Mouse (Mus musculus): Measurements from ENCODE around the gene Pwwp2b. TPM values are rescaled to one million over a fixed set of nuclear protein-coding genes. Genes with fewer than 3 reads are reported as not detected.

The Pwwp2b gene
- polyA plus RNA-seq, 1 experiment from 2014 or later: 10.1 TPM

- H3K9ac ChIP-seq: no peak overlapping the region
- no peaks in the 10 kb centered on the region for H3K27me3 ChIP-seq
- no peak overlapping the region for H3K27ac ChIP-seq
- no peaks in the 10 kb centered on the region for H3K9me3 ChIP-seq
- no peak for ATAC-seq (ENCODE audit: insufficient number of reproducible peaks, insufficient read depth, low FRiP score, low TSS enrichment)
- H3K4me1 ChIP-seq: peaks cover 22% of the 10 kb centered on the region; the same call in 1 of the 2 replicates
- 79% methylated on average over 1 of the region's 1 CpGs for WGBS
- no peak overlapping the region for H3K4me3 ChIP-seq
- H3K36me3 ChIP-seq: no peaks in the 10 kb centered on the region
- no peak overlapping the region for H3K4me2 ChIP-seq (replicated peaks)
Observed at GRCm38 (mm10) chr7:139215516-139215915, 32.8 kb upstream of the Pwwp2b start.

DNA sequence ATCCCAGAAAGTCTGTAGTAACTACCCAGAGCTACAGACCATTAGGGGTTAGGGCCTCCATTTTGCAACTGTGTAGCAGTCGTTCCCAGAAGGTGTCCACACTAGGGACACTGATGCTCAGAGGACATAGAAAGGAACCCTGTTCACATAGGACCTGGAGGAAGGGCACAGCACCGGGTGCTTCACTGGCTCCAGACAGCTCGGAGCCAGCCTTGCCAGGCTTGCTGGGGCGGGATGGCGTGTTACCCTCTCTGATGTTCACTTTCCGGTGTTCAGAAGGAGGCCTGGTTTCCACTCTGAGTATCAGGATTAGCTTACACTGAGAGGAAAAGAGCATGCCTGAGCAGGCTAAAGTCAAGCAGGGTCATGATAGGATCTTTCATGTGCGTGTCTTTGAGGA, 32.3 kb upstream of the Pwwp2b start:
- H3K36me3 ChIP-seq: no peaks in the 10 kb centered on the region
- WGBS: 79% methylated on average over 7 of the region's 7 CpGs
- H3K4me1 ChIP-seq: peaks cover 22% of the 10 kb centered on the region; the same call in 1 of the 2 replicates
- H3K4me3 ChIP-seq: no peak overlapping the region
- H3K27me3 ChIP-seq: no peaks in the 10 kb centered on the region
- no peak overlapping the region for H3K4me2 ChIP-seq (replicated peaks)
- H3K27ac ChIP-seq: no peak overlapping the region
- H3K9me3 ChIP-seq: no peaks in the 10 kb centered on the region
- no peak for ATAC-seq (ENCODE audit: insufficient number of reproducible peaks, insufficient read depth, low FRiP score, low TSS enrichment)
- H3K9ac ChIP-seq: no peak overlapping the region

GRCm38 (mm10) chr7:139216464-139216863, 31.8 kb upstream of the Pwwp2b start:
- no peak for ATAC-seq (ENCODE audit: insufficient number of reproducible peaks, insufficient read depth, low FRiP score, low TSS enrichment)
- Histone ChIP-seq H3K27ac (no peak overlapping the region), H3K4me3 (no peak overlapping the region), H3K4me2 (replicated peaks) (no peak overlapping the region), H3K9ac (no peak overlapping the region), H3K36me3 (no peaks in the 10 kb centered on the region), H3K27me3 (no peaks in the 10 kb centered on the region), H3K4me1 (peaks cover 22% of the 10 kb centered on the region; the same call in 1 of the 2 replicates), H3K9me3 (no peaks in the 10 kb centered on the region)
- WGBS: 88% methylated on average over 9 of the region's 9 CpGs

DNA sequence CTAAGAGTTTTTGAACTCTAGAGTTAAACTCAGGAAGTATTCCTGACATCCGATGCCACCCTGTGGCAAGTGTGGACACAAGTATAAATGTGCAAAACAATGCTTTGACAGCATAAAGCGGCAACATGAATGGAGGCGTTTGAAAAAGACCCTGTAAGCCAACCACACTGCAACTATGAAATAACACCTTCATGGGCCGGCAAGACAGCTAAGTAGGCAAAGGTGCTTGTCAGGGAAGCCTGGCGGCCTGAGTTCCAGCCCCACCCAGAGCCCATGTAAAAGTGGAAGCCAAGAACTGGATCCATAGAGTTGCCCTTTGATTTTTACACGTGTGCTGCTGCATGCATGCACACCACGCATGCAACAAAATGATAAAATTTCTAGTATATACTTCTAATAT, 31.2 kb upstream of the Pwwp2b start:
- H3K27ac ChIP-seq: no peak overlapping the region
- no peaks in the 10 kb centered on the region for H3K9me3 ChIP-seq
- no peak overlapping the region for H3K9ac ChIP-seq
- no peak for ATAC-seq (ENCODE audit: insufficient number of reproducible peaks, insufficient read depth, low FRiP score, low TSS enrichment)
- no peaks in the 10 kb centered on the region for H3K27me3 ChIP-seq
- H3K36me3 ChIP-seq: no peaks in the 10 kb centered on the region
- H3K4me2 ChIP-seq (replicated peaks): no peak overlapping the region
- H3K4me3 ChIP-seq: no peak overlapping the region
- H3K4me1 ChIP-seq: peaks cover 22% of the 10 kb centered on the region; the same call in 1 of the 2 replicates
- WGBS: 81% methylated on average over 7 of the region's 7 CpGs

GRCm38 (mm10) chr7:139218641-139219415, 29.5 kb upstream of the Pwwp2b start:
- 59% methylated on average over 6 of the region's 6 CpGs for WGBS
- peaks cover 13% of the 10 kb centered on the region; the same call in 1 of the 2 replicates for H3K4me1 ChIP-seq
- no peaks in the 10 kb centered on the region for H3K36me3 ChIP-seq
- no peak for ATAC-seq (ENCODE audit: insufficient number of reproducible peaks, insufficient read depth, low FRiP score, low TSS enrichment)
- H3K9ac ChIP-seq: no peak overlapping the region
- no peaks in the 10 kb centered on the region for H3K9me3 ChIP-seq
- no peak overlapping the region for H3K4me3 ChIP-seq
- H3K27me3 ChIP-seq: no peaks in the 10 kb centered on the region
- H3K4me2 ChIP-seq (replicated peaks): no peak overlapping the region
- no peak overlapping the region for H3K27ac ChIP-seq

DNA sequence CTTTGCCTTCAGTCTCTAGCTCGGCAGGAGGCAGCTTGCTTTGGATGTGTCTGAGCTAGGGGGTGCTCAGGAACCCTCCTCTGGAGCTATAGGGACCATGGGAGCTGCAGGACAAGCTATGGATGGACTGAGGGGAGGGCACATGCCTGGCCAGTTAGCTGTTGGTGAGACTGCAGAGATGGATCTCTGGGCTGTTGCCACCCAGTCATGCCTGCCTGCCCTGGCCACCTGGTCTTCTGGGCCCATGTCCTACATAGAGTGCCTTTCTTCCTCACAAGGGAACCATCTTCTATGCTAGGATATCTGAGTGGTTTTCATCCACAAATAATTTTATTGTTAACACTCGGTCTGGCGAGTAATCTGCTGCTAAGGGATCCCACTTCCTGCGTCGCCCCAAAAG, 28.8 kb upstream of the Pwwp2b start:
- Histone ChIP-seq H3K4me1 (peaks cover 10% of the 10 kb centered on the region; the same call in 1 of the 2 replicates), H3K9ac (no peak overlapping the region), H3K4me3 (no peak overlapping the region), H3K27me3 (no peaks in the 10 kb centered on the region), H3K9me3 (no peaks in the 10 kb centered on the region), H3K27ac (no peak overlapping the region), H3K36me3 (no peaks in the 10 kb centered on the region), H3K4me2 (replicated peaks) (no peak overlapping the region)
- ATAC-seq (ENCODE audit: insufficient number of reproducible peaks, insufficient read depth, low FRiP score, low TSS enrichment): no peak
- WGBS: 71% methylated on average over 5 of the region's 5 CpGs

- H3K9me3 ChIP-seq: no peaks in the 10 kb centered on the region
- no peak overlapping the region for H3K4me2 ChIP-seq (replicated peaks)
- 32% methylated on average over 2 of the region's 2 CpGs for WGBS
- H3K27me3 ChIP-seq: no peaks in the 10 kb centered on the region
- H3K9ac ChIP-seq: no peak overlapping the region
- no peaks in the 10 kb centered on the region for H3K36me3 ChIP-seq
- H3K4me1 ChIP-seq: peaks cover 10% of the 10 kb centered on the region; the same call in 1 of the 2 replicates
- no peak overlapping the region for H3K4me3 ChIP-seq
- no peak overlapping the region for H3K27ac ChIP-seq
- ATAC-seq (ENCODE audit: insufficient number of reproducible peaks, insufficient read depth, low FRiP score, low TSS enrichment): no peak
Observed at GRCm38 (mm10) chr7:139220303-139220702, 28.0 kb upstream of the Pwwp2b start.

GRCm38 (mm10) chr7:139221072-139221471, 27.2 kb upstream of the Pwwp2b start:
- no peaks in the 10 kb centered on the region for H3K36me3 ChIP-seq
- H3K4me3 ChIP-seq: no peak overlapping the region
- H3K27ac ChIP-seq: no peak overlapping the region
- no peak overlapping the region for H3K9ac ChIP-seq
- H3K9me3 ChIP-seq: no peaks in the 10 kb centered on the region
- ATAC-seq (ENCODE audit: insufficient number of reproducible peaks, insufficient read depth, low FRiP score, low TSS enrichment): no peak
- H3K27me3 ChIP-seq: no peaks in the 10 kb centered on the region
- no peak overlapping the region for H3K4me2 ChIP-seq (replicated peaks)
- H3K4me1 ChIP-seq: peaks cover 10% of the 10 kb centered on the region; the same call in 1 of the 2 replicates
- 85% methylated on average over 5 of the region's 5 CpGs for WGBS

- Histone ChIP-seq H3K27me3 (no peaks in the 10 kb centered on the region), H3K4me1 (peaks cover 10% of the 10 kb centered on the region; the same call in 1 of the 2 replicates), H3K36me3 (no peaks in the 10 kb centered on the region), H3K4me3 (no peak overlapping the region), H3K27ac (no peak overlapping the region), H3K9me3 (no peaks in the 10 kb centered on the region), H3K4me2 (replicated peaks) (no peak overlapping the region), H3K9ac (no peak overlapping the region)
- no peak for ATAC-seq (ENCODE audit: insufficient number of reproducible peaks, insufficient read depth, low FRiP score, low TSS enrichment)
- WGBS: 79% methylated on average over 2 of the region's 2 CpGs
Observed at GRCm38 (mm10) chr7:139221856-139222255, 26.4 kb upstream of the Pwwp2b start.

DNA sequence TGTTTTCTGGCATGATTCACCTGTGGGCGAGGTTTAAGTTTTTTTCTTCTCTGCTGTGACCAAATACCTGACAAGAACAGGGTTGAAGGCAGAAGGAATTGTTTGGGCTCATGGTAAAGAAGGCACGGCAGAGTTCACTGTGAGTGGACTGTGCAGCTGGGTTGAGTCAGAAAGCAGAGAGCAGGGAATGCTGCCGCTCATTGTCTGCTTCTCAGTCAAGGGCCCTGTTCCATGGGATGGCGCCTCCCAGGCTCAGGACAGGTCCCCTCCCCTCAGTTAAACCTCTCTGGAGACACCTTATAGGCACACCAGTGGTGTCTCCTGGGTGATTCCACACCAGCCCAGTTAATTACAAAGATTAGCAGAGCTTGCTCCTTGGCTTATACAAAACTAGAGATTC, 25.9 kb upstream of the Pwwp2b start:
- H3K27ac ChIP-seq: no peak overlapping the region
- peaks cover 10% of the 10 kb centered on the region; the same call in 1 of the 2 replicates for H3K4me1 ChIP-seq
- H3K36me3 ChIP-seq: no peaks in the 10 kb centered on the region
- H3K4me2 ChIP-seq (replicated peaks): no peak overlapping the region
- H3K4me3 ChIP-seq: no peak overlapping the region
- no peak for ATAC-seq (ENCODE audit: insufficient number of reproducible peaks, insufficient read depth, low FRiP score, low TSS enrichment)
- H3K9me3 ChIP-seq: no peaks in the 10 kb centered on the region
- H3K9ac ChIP-seq: no peak overlapping the region
- 71% methylated on average over 4 of the region's 4 CpGs for WGBS
- no peaks in the 10 kb centered on the region for H3K27me3 ChIP-seq

GRCm38 (mm10) chr7:139224070-139224469, 24.2 kb upstream of the Pwwp2b start:
- no peaks in the 10 kb centered on the region for H3K27me3 ChIP-seq
- H3K4me1 ChIP-seq: peaks cover under 1% of the 10 kb centered on the region; the same call in 1 of the 2 replicates
- no peak overlapping the region for H3K4me2 ChIP-seq (replicated peaks)
- no peak overlapping the region for H3K4me3 ChIP-seq
- H3K36me3 ChIP-seq: no peaks in the 10 kb centered on the region
- WGBS: 75% methylated on average over 1 of the region's 1 CpGs
- no peaks in the 10 kb centered on the region for H3K9me3 ChIP-seq
- no peak overlapping the region for H3K9ac ChIP-seq
- H3K27ac ChIP-seq: no peak overlapping the region
- no peak for ATAC-seq (ENCODE audit: insufficient number of reproducible peaks, insufficient read depth, low FRiP score, low TSS enrichment)

DNA sequence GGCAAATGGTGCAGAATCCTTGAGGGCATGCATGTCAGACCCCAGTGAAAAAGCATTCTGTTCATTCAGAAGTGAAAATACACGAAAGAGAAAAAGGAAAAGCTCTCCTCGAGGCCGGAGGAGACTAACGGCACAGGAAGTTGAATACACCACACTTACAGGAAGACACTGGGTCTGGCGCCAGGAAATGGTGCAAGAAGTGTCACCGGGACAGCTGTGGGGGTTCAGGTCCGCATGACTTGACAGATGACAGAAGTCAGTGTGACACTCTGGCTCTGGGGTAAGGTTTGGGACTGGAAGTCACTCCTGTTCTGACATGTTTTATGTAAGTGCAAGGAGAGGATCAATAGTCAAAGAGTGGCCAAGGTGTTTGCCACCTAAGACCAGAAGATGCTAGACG, 23.6 kb upstream of the Pwwp2b start:
- H3K4me1 ChIP-seq: no peaks in the 10 kb centered on the region
- H3K9ac ChIP-seq: no peak overlapping the region
- no peaks in the 10 kb centered on the region for H3K27me3 ChIP-seq
- 64% methylated on average over 8 of the region's 8 CpGs for WGBS
- no peaks in the 10 kb centered on the region for H3K9me3 ChIP-seq
- ATAC-seq (ENCODE audit: insufficient number of reproducible peaks, insufficient read depth, low FRiP score, low TSS enrichment): no peak
- H3K4me3 ChIP-seq: no peak overlapping the region
- no peak overlapping the region for H3K4me2 ChIP-seq (replicated peaks)
- H3K36me3 ChIP-seq: no peaks in the 10 kb centered on the region
- no peak overlapping the region for H3K27ac ChIP-seq

Data from embryonic facial prominence, embryonic 12.5 days (tissue).